Mouse (Mus musculus) lung, postnatal 36 days (tissue): ENCODE results near the gene Cnbd2.
"Not testable (repeated sequence)": the region's sequence is repeated elsewhere in the genome, so short reads cannot be mapped to it uniquely, and the experiment has no call there.

Experiments
- DNase-seq: peaks from one replicate; pipeline ENCODE4 v3.0.0; 2022; ENCODE audit warnings: mixed read lengths

Gene Cnbd2

GRCm38 (mm10) chr2:156393155-156393828 is 81.2 kb downstream of the Cnbd2 start:
- no peak for DNase-seq

- no peak for DNase-seq
Measured at GRCm38 (mm10) chr2:156394282-156394681, 82.2 kb downstream of the Cnbd2 start.

GRCm38 (mm10) chr2:156396096-156396495 is 84.0 kb downstream of the Cnbd2 start:
- DNase-seq = no peak

GRCm38 (mm10) chr2:156397988-156398387 is 85.9 kb downstream of the Cnbd2 start:
- no peak for DNase-seq

- DNase-seq = no peak
Measured at GRCm38 (mm10) chr2:156399485-156399884, 87.4 kb downstream of the Cnbd2 start.

GRCm38 (mm10) chr2:156401331-156401730 is 89.2 kb downstream of the Cnbd2 start:
- DNase-seq = peak; percentile 61

- DNase-seq = no peak
Measured at GRCm38 (mm10) chr2:156402036-156402435, 89.9 kb downstream of the Cnbd2 start.

- DNase-seq = no peak
Measured at GRCm38 (mm10) chr2:156406987-156407386, 94.9 kb downstream of the Cnbd2 start.

GRCm38 (mm10) chr2:156408168-156408567 is 96.1 kb downstream of the Cnbd2 start:
- DNase-seq = no peak

GRCm38 (mm10) chr2:156411348-156411747 is 99.2 kb downstream of the Cnbd2 start:
- not testable (repeated sequence) for DNase-seq

GRCm38 (mm10) chr2:156414996-156415395 is 102.9 kb downstream of the Cnbd2 start:
- no peak for DNase-seq

GRCm38 (mm10) chr2:156415674-156416073 is 103.6 kb downstream of the Cnbd2 start:
- no peak for DNase-seq

- DNase-seq = peak; percentile 77
Measured at GRCm38 (mm10) chr2:156417194-156417593, 105.1 kb downstream of the Cnbd2 start.

GRCm38 (mm10) chr2:156418467-156418866 is 106.4 kb downstream of the Cnbd2 start:
- DNase-seq = peak; percentile 30

GRCm38 (mm10) chr2:156420327-156420693 is 108.2 kb downstream of the Cnbd2 start:
- DNase-seq = no peak

- DNase-seq = peak; percentile 64
Measured at GRCm38 (mm10) chr2:156420694-156421380, 108.7 kb downstream of the Cnbd2 start, which contains the start of gene Epb41l1. TSS of gene Epb41l1 (plus strand) at chr2:156420909.

- DNase-seq = peak; percentile 47
Measured at GRCm38 (mm10) chr2:156421381-156422110, 109.4 kb downstream of the Cnbd2 start.

- no peak for DNase-seq
Measured at GRCm38 (mm10) chr2:156422631-156423030, 110.5 kb downstream of the Cnbd2 start.

- no peak for DNase-seq
Measured at GRCm38 (mm10) chr2:156423672-156424071, 111.6 kb downstream of the Cnbd2 start.
